Comparison of ENCODE assay signal across 9 mouse cellular contexts in genomic region chr10:59166104-59166944, GRCm38 (mm10). TPM values are rescaled to one million over a fixed set of nuclear protein-coding genes. Genes with fewer than 3 reads are reported as not detected.
DNase-seq lines count a peak whose midpoint lies in the region; ATAC-seq and TF ChIP-seq lines count a peak whose summit lies in the region.
"Had no signal": no experiment of that assay in that cellular context is flagged by ENCODE, and none has a peak within 500 bp of the region (broad histone marks: within the 10 kb centered on the region; RNA-seq: fewer than 3 reads in every experiment).

No protein-coding gene starts in this region.

- H3K4me3 ChIP-seq in forebrain, embryonic 11.5 days (ENCODE audit: low read depth, low read length): no peak overlapping the region
- no peak overlapping the region for H3K4me3 ChIP-seq in forebrain, embryonic 13.5 days
- H3K4me3 ChIP-seq in C2C12 (ENCODE audit: insufficient read depth, poor library complexity, severe bottlenecking): no peak overlapping the region
- H3K4me3 ChIP-seq in forebrain, postnatal 0 days (ENCODE audit: low read depth, low read length): no peak overlapping the region
- peak overlapping the region; percentile 14; the same call in 1 of the 2 replicates for H3K4me3 ChIP-seq in liver, embryonic 16.5 days (ENCODE audit: low read depth, low read length)
- H3K4me3 ChIP-seq: limb, embryonic 13.5 days had no signal

- H3K27ac ChIP-seq in forebrain, embryonic 11.5 days (ENCODE audit: low read depth, low read length): no peak overlapping the region
- no peak overlapping the region for H3K27ac ChIP-seq in forebrain, embryonic 13.5 days
- H3K27ac ChIP-seq in forebrain, postnatal 0 days (ENCODE audit: low read depth, low read length): no peak overlapping the region
- no peak overlapping the region for H3K27ac ChIP-seq in liver, embryonic 16.5 days (ENCODE audit: low read length)
- H3K27ac ChIP-seq: limb, embryonic 13.5 days had no signal

- no peaks in the 10 kb centered on the region for H3K36me3 ChIP-seq in forebrain, embryonic 11.5 days (ENCODE audit: control insufficient read depth, insufficient read depth, low read length)
- peaks cover 9% of the 10 kb centered on the region for H3K36me3 ChIP-seq in forebrain, embryonic 13.5 days (ENCODE audit: poor library complexity, severe bottlenecking)
- H3K36me3 ChIP-seq in C2C12 (ENCODE audit: control insufficient read depth, insufficient read depth): peaks cover 29% of the 10 kb centered on the region
- peaks cover 3% of the 10 kb centered on the region; the same call in 1 of the 2 replicates for H3K36me3 ChIP-seq in forebrain, postnatal 0 days (ENCODE audit: insufficient read depth)
- H3K36me3 ChIP-seq in liver, embryonic 16.5 days (ENCODE audit: control insufficient read depth, insufficient read depth): no peaks in the 10 kb centered on the region

- H3K79me3 ChIP-seq in C2C12 (ENCODE audit: low read depth): no peaks in the 10 kb centered on the region

- H3ac ChIP-seq in C2C12 (ENCODE audit: control insufficient read depth, insufficient read length, low read depth): no peak overlapping the region

- peak; percentile 43 for TF ChIP-seq CTCF in C2C12 (IDR thresholded peaks at IDR 0.05; ENCODE audit: control insufficient read depth, insufficient read depth, insufficient read length)
- TF ChIP-seq CTCF in forebrain, postnatal 0 days (IDR thresholded peaks at IDR 0.05; ENCODE audit: low read depth): peak; percentile 86

- H3K9ac ChIP-seq in forebrain, embryonic 11.5 days (ENCODE audit: low read length): no peak overlapping the region
- no peak overlapping the region for H3K9ac ChIP-seq in forebrain, embryonic 13.5 days
- H3K9ac ChIP-seq in forebrain, postnatal 0 days: no peak overlapping the region
- H3K9ac ChIP-seq in liver, embryonic 16.5 days (ENCODE audit: low read depth, low read length): 0 out of 2 replicates have a peak overlapping the region, but pooled peaks have one; percentile 21
- H3K9ac ChIP-seq: limb, embryonic 13.5 days had no signal

- no peaks in the 10 kb centered on the region for H3K9me3 ChIP-seq in forebrain, embryonic 11.5 days (ENCODE audit: control insufficient read depth, low read length)
- no peaks in the 10 kb centered on the region for H3K9me3 ChIP-seq in forebrain, embryonic 13.5 days (replicated peaks)
- no peaks in the 10 kb centered on the region for H3K9me3 ChIP-seq in forebrain, postnatal 0 days (ENCODE audit: low read length)
- H3K9me3 ChIP-seq in liver, embryonic 16.5 days (replicated peaks; ENCODE audit: control insufficient read depth, low read length): no peaks in the 10 kb centered on the region
- H3K9me3 ChIP-seq: limb, embryonic 13.5 days had no signal

- ATAC-seq in forebrain, embryonic 11.5 days (replicated peaks; ENCODE audit: low FRiP score): peak; percentile 61; the same call in 1 of the 2 replicates
- no peak for ATAC-seq in forebrain, embryonic 13.5 days
- peak; percentile 78 for ATAC-seq in forebrain, postnatal 0 days
- ATAC-seq in liver, embryonic 16.5 days (ENCODE audit: low read depth): 0 out of 2 replicates have a peak, but pooled peaks have one; percentile 53

- no peaks in the 10 kb centered on the region for H3K79me2 ChIP-seq in C2C12 (ENCODE audit: control insufficient read depth, insufficient read depth)

- no peak overlapping the region for H3K4me2 ChIP-seq in forebrain, embryonic 11.5 days (ENCODE audit: low read depth, low read length, severe bottlenecking)
- no peak overlapping the region for H3K4me2 ChIP-seq in forebrain, embryonic 13.5 days
- no peak overlapping the region for H3K4me2 ChIP-seq in forebrain, postnatal 0 days (ENCODE audit: low read depth)
- peak overlapping the region; percentile 35 for H3K4me2 ChIP-seq in liver, embryonic 16.5 days (ENCODE audit: low read depth, low read length)
- H3K4me2 ChIP-seq: limb, embryonic 13.5 days had no signal

- no peaks in the 10 kb centered on the region for H3K27me3 ChIP-seq in forebrain, embryonic 11.5 days (ENCODE audit: control insufficient read depth, insufficient read depth, low read length)
- H3K27me3 ChIP-seq in forebrain, embryonic 13.5 days: no peaks in the 10 kb centered on the region
- no peaks in the 10 kb centered on the region for H3K27me3 ChIP-seq in C2C12 (ENCODE audit: control insufficient read depth, insufficient read depth, insufficient read length)
- no peaks in the 10 kb centered on the region for H3K27me3 ChIP-seq in forebrain, postnatal 0 days (ENCODE audit: insufficient read depth, low read length)
- H3K27me3 ChIP-seq in liver, embryonic 16.5 days (ENCODE audit: control insufficient read depth, insufficient read depth, low read depth, low read length): no peaks in the 10 kb centered on the region
- H3K27me3 ChIP-seq: limb, embryonic 13.5 days had no signal

- 76% methylated on average over 14 of the region's 14 CpGs for WGBS in forebrain, embryonic 11.5 days
- 75% methylated on average over 14 of the region's 14 CpGs for WGBS in forebrain, embryonic 13.5 days
- WGBS in forebrain, postnatal 0 days: 71% methylated on average over 14 of the region's 14 CpGs
- 43% methylated on average over 14 of the region's 14 CpGs for WGBS in liver, embryonic 16.5 days (ENCODE audit: insufficient replicate concordance)

- DNase-seq in forebrain, embryonic 11.5 days (ENCODE audit: low spot score): no peak
- peak; percentile 57 for DNase-seq in c-Kit-positive CD71-positive TER-119-negative erythroid progenitor cells, embryonic 14.5 days (ENCODE audit: low read depth)
- peak; percentile 76 for DNase-seq in forebrain, postnatal 0 days
- peak; percentile 43 to 72 for DNase-seq in kidney, postnatal 25 days
- peak; percentile 32 for DNase-seq in right cerebral cortex, postnatal 4 days

- H3K4me1 ChIP-seq in forebrain, embryonic 11.5 days (replicated peaks; ENCODE audit: control insufficient read depth, insufficient read depth, low read length): no peaks in the 10 kb centered on the region
- H3K4me1 ChIP-seq in forebrain, embryonic 13.5 days: no peaks in the 10 kb centered on the region
- H3K4me1 ChIP-seq in forebrain, postnatal 0 days (ENCODE audit: insufficient read depth): no peaks in the 10 kb centered on the region
- peaks cover 15% of the 10 kb centered on the region for H3K4me1 ChIP-seq in liver, embryonic 16.5 days (ENCODE audit: control insufficient read depth, low read depth, low read length)
- H3K4me1 ChIP-seq: limb, embryonic 13.5 days had no signal

TF ChIP-seq in C2C12, 6 proteins besides CTCF, POLR2A, EP300 and RAD21:
- no peak for TF ChIP-seq CEBPB (IDR thresholded peaks at IDR 0.05; ENCODE audit: low read depth)
- no peak for TF ChIP-seq MAX (IDR thresholded peaks at IDR 0.05)
- TF ChIP-seq MYOD1 (IDR thresholded peaks at IDR 0.05; ENCODE audit: control insufficient read depth, insufficient read length, low read depth): no peak
- TF ChIP-seq FOSL1 (IDR thresholded peaks at IDR 0.05; ENCODE audit: insufficient read depth, low read length, poor library complexity, severe bottlenecking): no peak
- TF ChIP-seq MYOG (IDR thresholded peaks at IDR 0.05; ENCODE audit: control insufficient read depth, extremely low read depth, insufficient read length): no peak
- TF ChIP-seq USF1 (IDR thresholded peaks at IDR 0.05; ENCODE audit: low read depth): no peak

RNA-seq across cellular contexts. Expression of gene Sept10, which starts 55.3 kb away (rescaled TPM):
- polyA plus RNA-seq in forebrain, embryonic 11.5 days (2014; fragmentation: Nextera tagmentation; extraction: Ambion mirVana): 31.8 and 37.3 TPM in 2 replicates
- 33.3 and 34.0 TPM in 2 replicates for polyA plus RNA-seq in forebrain, embryonic 13.5 days (2015; fragmentation: Nextera tagmentation; extraction: Ambion mirVana)
- polyA plus RNA-seq in C2C12 (2012; fragmentation: generic; extraction: Trizol): 12.0 TPM
- total RNA-seq in forebrain, postnatal 0 days (2014; rRNA removed): 9.8 and 13.4 TPM in 2 replicates
- polyA plus RNA-seq in forebrain, postnatal 0 days (2015; fragmentation: Nextera tagmentation; extraction: Ambion mirVana): 13.1 and 13.6 TPM in 2 replicates
- polyA plus RNA-seq in liver, embryonic 16.5 days (2015; fragmentation: Nextera tagmentation; extraction: Ambion mirVana): 9.4 and 11.9 TPM in 2 replicates

RNA-seq across cellular contexts. Expression of gene Sowahc, which starts 55.4 kb away (rescaled TPM):
- polyA plus RNA-seq in forebrain, embryonic 11.5 days (2014; fragmentation: Nextera tagmentation; extraction: Ambion mirVana): 13.7 and 15.2 TPM in 2 replicates
- 12.9 and 15.1 TPM in 2 replicates for polyA plus RNA-seq in forebrain, embryonic 13.5 days (2015; fragmentation: Nextera tagmentation; extraction: Ambion mirVana)
- 2.2 TPM for polyA plus RNA-seq in C2C12 (2012; fragmentation: generic; extraction: Trizol)
- total RNA-seq in forebrain, postnatal 0 days (2014; rRNA removed): 29.6 and 33.3 TPM in 2 replicates
- polyA plus RNA-seq in forebrain, postnatal 0 days (2015; fragmentation: Nextera tagmentation; extraction: Ambion mirVana): 9.3 and 13.4 TPM in 2 replicates
- 2.5 and 2.7 TPM in 2 replicates for polyA plus RNA-seq in liver, embryonic 16.5 days (2015; fragmentation: Nextera tagmentation; extraction: Ambion mirVana)
